ENCODE assay signal across 29 mouse cellular contexts in the genomic region with DNA sequence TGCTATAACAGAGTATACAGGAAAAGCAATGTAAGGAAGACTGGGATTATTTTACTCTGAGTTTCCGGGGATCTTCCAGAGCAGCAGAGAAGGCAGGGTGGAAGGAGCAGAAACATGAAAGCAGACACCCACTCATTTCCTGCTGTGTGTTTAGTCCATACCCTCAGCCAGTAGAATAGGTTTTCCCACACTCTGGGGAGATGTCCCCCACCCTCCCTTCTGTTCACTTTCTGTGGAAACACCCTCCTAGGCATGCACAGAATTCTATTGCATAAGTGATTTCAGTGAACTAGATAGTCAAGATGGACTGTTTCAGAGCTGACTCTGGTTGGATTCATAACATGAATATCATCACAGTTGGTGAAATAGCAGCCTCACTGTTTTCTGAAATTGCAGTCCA.
"Had no signal": no experiment of that assay in that cellular context is flagged by ENCODE, and none has a peak within 500 bp of the region (broad histone marks: within the 10 kb centered on the region; RNA-seq: fewer than 3 reads in every experiment).

No protein-coding gene starts in this region.

- H3K4me1 ChIP-seq: embryonic facial prominence, embryonic 10.5 days; embryonic facial prominence, embryonic 12.5 days; embryonic facial prominence, embryonic 13.5 days; embryonic facial prominence, embryonic 15.5 days; forebrain, embryonic 10.5 days; forebrain, embryonic 12.5 days; forebrain, embryonic 13.5 days; forebrain, embryonic 15.5 days had no signal

- H3K27me3 ChIP-seq: embryonic facial prominence, embryonic 12.5 days; embryonic facial prominence, embryonic 13.5 days; embryonic facial prominence, embryonic 15.5 days; forebrain, embryonic 12.5 days; forebrain, embryonic 13.5 days; forebrain, embryonic 15.5 days had no signal

- H3K27ac ChIP-seq: embryonic facial prominence, embryonic 10.5 days; embryonic facial prominence, embryonic 12.5 days; embryonic facial prominence, embryonic 13.5 days; embryonic facial prominence, embryonic 15.5 days; forebrain, embryonic 10.5 days; forebrain, embryonic 12.5 days; forebrain, embryonic 13.5 days; forebrain, embryonic 15.5 days; gastrocnemius, adult 2 months; heart, adult 2 months had no signal

- H3K9me3 ChIP-seq: embryonic facial prominence, embryonic 10.5 days; embryonic facial prominence, embryonic 12.5 days; embryonic facial prominence, embryonic 13.5 days; embryonic facial prominence, embryonic 15.5 days; forebrain, embryonic 10.5 days; forebrain, embryonic 12.5 days; forebrain, embryonic 13.5 days; forebrain, embryonic 15.5 days had no signal

- DNase-seq: cerebellum, adult 2 months; cerebellum, adult 8-10 months; cerebellum, adult 9-10 months; cerebellum, adult 9-11 months; cerebellum, postnatal 10 days; cerebellum, postnatal 14 days; cerebellum, postnatal 25 days; cerebellum, postnatal 36 days; embryo, embryonic 11 days; forebrain, postnatal 0 days; gastrocnemius, adult 2 months; gastrocnemius, postnatal 10 days; gastrocnemius, postnatal 14 days; gastrocnemius, postnatal 25 days; gastrocnemius, postnatal 36 days; heart, adult 11 months; heart, adult 18-20 months; heart, adult 2 months had no signal

- H3K4me3 ChIP-seq: embryonic facial prominence, embryonic 10.5 days; embryonic facial prominence, embryonic 12.5 days; embryonic facial prominence, embryonic 13.5 days; embryonic facial prominence, embryonic 15.5 days; erythroblast, embryonic 14.5 days; forebrain, embryonic 10.5 days; forebrain, embryonic 12.5 days; forebrain, embryonic 13.5 days; forebrain, embryonic 15.5 days; gastrocnemius, adult 2 months; heart, adult 2 months had no signal

- H3K36me3 ChIP-seq: embryonic facial prominence, embryonic 10.5 days; embryonic facial prominence, embryonic 12.5 days; embryonic facial prominence, embryonic 13.5 days; embryonic facial prominence, embryonic 15.5 days; forebrain, embryonic 10.5 days; forebrain, embryonic 12.5 days; forebrain, embryonic 15.5 days had no signal

- ATAC-seq: forebrain, embryonic 13.5 days; forebrain, embryonic 14.5 days; forebrain, embryonic 15.5 days; forebrain, embryonic 16.5 days; forebrain, postnatal 0 days had no signal
